Mouse (Mus musculus): ENCODE results near the gene Nsd2. TPM values are rescaled to one million over a fixed set of nuclear protein-coding genes. Genes with fewer than 3 reads are reported as not detected.
"Not testable (repeated sequence)": the region's sequence is repeated elsewhere in the genome, so short reads cannot be mapped to it uniquely, and the experiment has no call there.

Nsd2 gene
- total RNA-seq, 1 experiment from 2014 or later: 28.8 TPM

GRCm38 (mm10) chr5:33919466-33919865, 98.9 kb downstream of the Nsd2 start:
- ATAC-seq (replicated peaks; ENCODE audit: insufficient number of reproducible peaks, low FRiP score, low TSS enrichment, poor library complexity, severe bottlenecking): no peak

- ATAC-seq (replicated peaks; ENCODE audit: insufficient number of reproducible peaks, low FRiP score, low TSS enrichment, poor library complexity, severe bottlenecking): no peak
Observed at GRCm38 (mm10) chr5:33920037-33920436, 99.5 kb downstream of the Nsd2 start.

- ATAC-seq (replicated peaks; ENCODE audit: insufficient number of reproducible peaks, low FRiP score, low TSS enrichment, poor library complexity, severe bottlenecking): no peak
Observed at GRCm38 (mm10) chr5:33920924-33921323, 100.4 kb downstream of the Nsd2 start.

GRCm38 (mm10) chr5:33921486-33922235, 101.1 kb downstream of the Nsd2 start:
- ATAC-seq (replicated peaks; ENCODE audit: insufficient number of reproducible peaks, low FRiP score, low TSS enrichment, poor library complexity, severe bottlenecking): no peak

- no peak for ATAC-seq (replicated peaks; ENCODE audit: insufficient number of reproducible peaks, low FRiP score, low TSS enrichment, poor library complexity, severe bottlenecking)
Observed at GRCm38 (mm10) chr5:33922566-33922965, 102.0 kb downstream of the Nsd2 start.

GRCm38 (mm10) chr5:33926170-33926569, 105.6 kb downstream of the Nsd2 start:
- ATAC-seq (replicated peaks; ENCODE audit: insufficient number of reproducible peaks, low FRiP score, low TSS enrichment, poor library complexity, severe bottlenecking): no peak

GRCm38 (mm10) chr5:33932413-33932812, 111.9 kb downstream of the Nsd2 start:
- peak; percentile 54 for ATAC-seq (replicated peaks; ENCODE audit: insufficient number of reproducible peaks, low FRiP score, low TSS enrichment, poor library complexity, severe bottlenecking)

GRCm38 (mm10) chr5:33934081-33934480, 113.6 kb downstream of the Nsd2 start:
- ATAC-seq (replicated peaks; ENCODE audit: insufficient number of reproducible peaks, low FRiP score, low TSS enrichment, poor library complexity, severe bottlenecking): no peak

- no peak for ATAC-seq (replicated peaks; ENCODE audit: insufficient number of reproducible peaks, low FRiP score, low TSS enrichment, poor library complexity, severe bottlenecking)
Observed at GRCm38 (mm10) chr5:33934877-33935276, 114.4 kb downstream of the Nsd2 start.

- no peak for ATAC-seq (replicated peaks; ENCODE audit: insufficient number of reproducible peaks, low FRiP score, low TSS enrichment, poor library complexity, severe bottlenecking)
Observed at GRCm38 (mm10) chr5:33935700-33936111, 115.2 kb downstream of the Nsd2 start.

- peak; percentile 94 for ATAC-seq (replicated peaks; ENCODE audit: insufficient number of reproducible peaks, low FRiP score, low TSS enrichment, poor library complexity, severe bottlenecking)
Observed at GRCm38 (mm10) chr5:33936120-33936707, 115.7 kb downstream of the Nsd2 start, which contains the start of gene Nelfa. Nelfa (minus strand) TSS chr5:33936413.

- ATAC-seq (replicated peaks; ENCODE audit: insufficient number of reproducible peaks, low FRiP score, low TSS enrichment, poor library complexity, severe bottlenecking): no peak
Observed at GRCm38 (mm10) chr5:33937230-33937629, 116.7 kb downstream of the Nsd2 start.

- ATAC-seq (replicated peaks; ENCODE audit: insufficient number of reproducible peaks, low FRiP score, low TSS enrichment, poor library complexity, severe bottlenecking): peak; percentile 83
Observed at GRCm38 (mm10) chr5:33938448-33938847, 117.9 kb downstream of the Nsd2 start.

- ATAC-seq (replicated peaks; ENCODE audit: insufficient number of reproducible peaks, low FRiP score, low TSS enrichment, poor library complexity, severe bottlenecking): not testable (repeated sequence)
Observed at GRCm38 (mm10) chr5:33947035-33947434, 126.5 kb downstream of the Nsd2 start.

Other genes starting within 250 kb of the Nsd2 start
- gene Fam53a, start 191.1 kb upstream of the Nsd2 start, total RNA-seq (2017): 12.5 to 25.0 TPM (median 16.3 TPM) in 3 replicates
- gene Gm9903, start 190.8 kb upstream of the Nsd2 start, total RNA-seq (2017): 2.0 TPM in 1 of 3 replicates, not detected in the others
- gene Slbp, start 168.2 kb upstream of the Nsd2 start, total RNA-seq (2017): 195 to 235 TPM (median 203 TPM) in 3 replicates
- 24.9 to 30.8 TPM (median 27.7 TPM) in 3 replicates for gene Tacc3, start 162.6 kb upstream of the Nsd2 start, total RNA-seq (2017)
- 5.3 to 21.8 TPM (median 6.9 TPM) in 3 replicates for gene Tmem129, start 162.3 kb upstream of the Nsd2 start, total RNA-seq (2017)
- not detected in 3 replicates for gene Fgfr3, start 99.1 kb upstream of the Nsd2 start, total RNA-seq (2017)
- gene Letm1, start 37.9 kb upstream of the Nsd2 start, total RNA-seq (2017): 15.7 to 27.1 TPM (median 21.0 TPM) in 3 replicates
- 16.4 to 26.9 TPM (median 19.6 TPM) in 3 replicates for gene Nelfa, start 115.7 kb downstream of the Nsd2 start, total RNA-seq (2017)
- 4.8 TPM in 1 of 3 replicates, not detected in the others for gene Gm1673, start 162.7 kb downstream of the Nsd2 start, total RNA-seq (2017)
- gene Nat8l, start 175.3 kb downstream of the Nsd2 start, total RNA-seq (2017): 8.2 to 9.5 TPM (median 8.4 TPM) in 3 replicates